Mouse (Mus musculus) cerebellum, adult 2 months (tissue): ENCODE results near the gene Chp2.

Source experiments
- CTCF ChIP-seq: fragments of 200-500 bp; IDR thresholded peaks from 2 replicates; pipeline ENCODE4 v1.5.1; 2011; ENCODE audit warnings: low read depth, mild to moderate bottlenecking, control low read depth, low read length, moderate library complexity, borderline replicate concordance; ENCODE audit not compliant: insufficient read depth
- POLR2A ChIP-seq: fragments of 200-500 bp; IDR thresholded peaks from 2 replicates; pipeline ENCODE4 v1.6.1; 2011; ENCODE audit warnings: low read length, control low read depth, borderline replicate concordance; ENCODE audit not compliant: insufficient read depth

GRCm38 (mm10) chr7:122244166-122244565 lies 24.9 kb downstream of the Chp2 start:
- no peak for TF ChIP-seq CTCF
- TF ChIP-seq POLR2A = no peak
